Mouse (Mus musculus) lung, adult 2 months (tissue): Measurements from ENCODE around the gene Cxcr1.

Experiments
- CTCF ChIP-seq: fragments of 200-500 bp; IDR thresholded peaks from 2 replicates; pipeline ENCODE4 v1.5.1; 2011; ENCODE audit warnings: mild to moderate bottlenecking, low read length, control low read depth; ENCODE audit not compliant: insufficient read depth
- POLR2A ChIP-seq: fragments of 200-500 bp; IDR thresholded peaks from 2 replicates; pipeline ENCODE4 v1.6.1; 2011; ENCODE audit warnings: low read depth, mild to moderate bottlenecking, control low read depth, low read length, borderline replicate concordance; ENCODE audit errors: extremely low read depth

DNA sequence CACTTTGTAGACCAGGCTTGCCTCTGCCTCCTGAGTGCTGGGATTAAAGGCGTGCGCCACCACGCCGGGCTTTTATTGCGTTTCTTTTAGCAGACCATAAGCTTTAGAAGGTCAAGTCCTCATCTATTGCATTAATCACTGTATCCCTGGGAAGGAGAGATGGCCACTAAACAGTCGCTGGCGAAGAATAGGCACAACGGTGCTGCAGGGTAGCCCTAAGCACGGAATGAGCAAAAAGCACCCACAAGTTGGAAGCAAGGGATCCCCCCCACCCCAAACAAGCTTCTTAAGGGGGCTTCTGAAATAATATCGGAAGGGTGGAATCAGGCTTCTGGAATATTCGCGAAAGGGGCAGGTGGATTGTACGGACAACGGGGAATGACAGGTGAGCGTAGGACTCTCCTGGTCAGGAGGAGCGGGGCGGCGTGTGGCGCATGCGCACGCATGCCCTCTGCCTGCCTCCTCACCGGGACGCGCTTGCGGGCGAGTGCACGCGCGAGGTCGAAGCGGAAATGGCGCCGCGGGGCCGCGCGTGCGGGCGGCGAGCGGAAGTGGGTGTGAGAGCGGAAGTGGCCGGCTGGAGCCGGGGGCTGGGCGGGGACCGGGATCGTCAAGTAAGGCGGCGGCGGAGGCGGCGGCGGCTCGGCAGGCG is 41.6 kb upstream of the Cxcr1 start, which contains the start of gene Arpc2:
- TF ChIP-seq CTCF, result no peak
- peak; percentile 99 for TF ChIP-seq POLR2A
